Mouse (Mus musculus) layer of hippocampus, adult 2 months (tissue): ENCODE results near the gene Gm49510. TPM values are rescaled to one million over a fixed set of nuclear protein-coding genes. Genes with fewer than 3 reads are reported as not detected.
"Not testable (repeated sequence)": the region's sequence is repeated elsewhere in the genome, so short reads cannot be mapped to it uniquely, and the experiment has no call there.

Source experiments
- DNase-seq, 2 experiments: peaks; one replicate each; pipeline ENCODE4 v3.0.0; 2022; ENCODE audit warnings: low spot score in 2 of 2
- H3K27ac ChIP-seq: fragments of 200-600 bp; 2 replicates; pipeline ENCODE4 v1.8.1; 2022
- H3K4me3 ChIP-seq: fragments of 200-600 bp; 2 replicates; pipeline ENCODE4 v1.8.1; 2022; ENCODE audit warnings: mild to moderate bottlenecking
- CTCF ChIP-seq: fragments of 200-600 bp; conservative IDR thresholded peaks from 2 replicates; pipeline ENCODE4 v1.8.1; 2022; ENCODE audit warnings: antibody characterized with exemption, mild to moderate bottlenecking, moderate library complexity
- total RNA-seq, 2 experiments: library from RNA; stranded (reverse); gene quantifications; 2 replicates each; pipeline ENCODE4 v1.2.3; 2021

The Gm49510 gene
- total RNA-seq, 2 experiments from 2014 or later, result 0.27 TPM; not detected in 1

GRCm38 (mm10) chr15:78869775-78870174 lies 29.7 kb upstream of the Gm49510 start:
- peak; percentile 33 to 40 for DNase-seq
- H3K27ac ChIP-seq, result no peak overlapping the region
- TF ChIP-seq CTCF, result peak; percentile 89
- no peak overlapping the region for H3K4me3 ChIP-seq

GRCm38 (mm10) chr15:78872021-78872608 lies 27.4 kb upstream of the Gm49510 start:
- Histone ChIP-seq H3K4me3 (no peak overlapping the region), H3K27ac (no peak overlapping the region)
- TF ChIP-seq CTCF, result peak; percentile 37
- no peak for DNase-seq

GRCm38 (mm10) chr15:78873803-78874435 lies 25.5 kb upstream of the Gm49510 start:
- Histone ChIP-seq H3K4me3 (no peak overlapping the region), H3K27ac (no peak overlapping the region)
- TF ChIP-seq CTCF, result peak; percentile 30; the same call in 1 of the 2 replicates

GRCm38 (mm10) chr15:78874989-78875388 lies 24.5 kb upstream of the Gm49510 start:
- no peak for DNase-seq
- no peak overlapping the region for H3K27ac ChIP-seq

More at GRCm38 (mm10) chr15:78873803-78874435, 25.5 kb upstream of the Gm49510 start:
- no peak for DNase-seq

GRCm38 (mm10) chr15:78875537-78875936 lies 23.9 kb upstream of the Gm49510 start:
- 0 out of 2 replicates have a peak overlapping the region, but pooled peaks have one; percentile 97 for H3K27ac ChIP-seq
- H3K4me3 ChIP-seq, result no peak overlapping the region
- TF ChIP-seq CTCF, result no peak
- DNase-seq, result no peak

More at GRCm38 (mm10) chr15:78874989-78875388, 24.5 kb upstream of the Gm49510 start:
- TF ChIP-seq CTCF, result no peak
- H3K4me3 ChIP-seq, result no peak overlapping the region

DNA sequence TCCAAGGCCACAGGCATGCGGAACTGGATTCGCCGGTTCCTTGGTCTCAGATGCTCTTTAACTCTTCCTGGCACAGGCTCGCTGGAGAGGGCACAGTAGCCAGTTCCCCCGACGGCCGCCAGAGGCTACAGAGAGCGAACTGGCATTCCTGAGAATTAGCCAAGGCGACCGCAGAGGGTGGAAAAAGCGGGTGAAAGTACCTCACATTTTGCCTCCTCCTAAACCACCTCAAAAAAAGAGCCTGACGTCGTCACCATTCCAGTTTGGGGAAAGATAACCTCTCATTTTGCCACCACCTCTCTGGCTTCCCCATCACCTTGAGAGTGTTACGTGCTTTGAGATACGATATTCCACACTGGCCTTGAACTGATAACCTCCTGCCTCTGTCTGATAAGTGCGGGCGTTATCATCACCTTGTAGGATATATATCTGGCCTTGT lies 23.2 kb upstream of the Gm49510 start:
- TF ChIP-seq CTCF, result peak; percentile 90
- peak; percentile 69 to 78 for DNase-seq
- H3K27ac ChIP-seq, result peak overlapping the region; percentile 97
- peak overlapping the region; percentile 92 for H3K4me3 ChIP-seq

DNA sequence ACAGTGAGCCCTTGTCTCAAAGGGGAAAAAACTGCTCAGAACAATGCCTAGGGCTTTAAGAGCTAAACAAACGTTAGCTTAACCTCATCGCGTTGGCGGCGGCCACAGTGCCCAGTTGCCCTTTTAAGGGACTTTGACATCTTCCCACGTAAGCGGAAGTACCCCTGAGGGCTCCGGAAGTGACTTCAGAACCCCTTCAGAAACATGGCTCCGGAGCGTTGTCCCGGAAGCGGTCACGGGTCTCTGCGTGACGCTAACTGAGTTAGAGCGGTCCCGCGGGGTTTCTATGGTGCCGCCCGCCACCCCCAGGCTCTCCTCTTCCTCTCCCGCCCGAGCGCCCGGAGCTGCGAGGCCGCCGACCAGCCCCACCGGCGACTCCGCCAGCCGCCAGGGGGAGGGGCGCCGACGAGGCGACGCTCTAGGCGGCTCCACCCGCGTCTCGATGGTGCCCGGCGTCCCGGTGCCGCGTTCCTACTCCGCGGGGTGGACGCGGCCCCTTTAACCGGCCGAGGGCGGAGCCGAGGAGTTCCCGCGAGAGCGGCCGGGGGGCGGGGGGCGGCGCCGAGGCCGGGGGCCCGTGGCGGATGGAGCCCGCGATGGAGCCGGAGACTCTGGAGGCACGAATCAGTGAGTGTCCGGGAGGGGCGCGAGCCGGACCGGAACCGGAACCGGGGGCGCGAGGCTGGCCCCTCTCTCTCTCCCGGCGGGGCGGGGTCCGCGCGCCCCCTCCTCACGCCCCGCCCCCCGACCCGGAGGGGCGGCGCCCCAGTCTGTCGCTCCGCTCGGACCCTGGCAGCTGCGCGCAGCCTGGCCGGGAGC lies 22.3 kb upstream of the Gm49510 start, which contains the start of gene Gga1:
TSS of gene Gga1 (plus strand) at position 200 of the 819 bp plus-strand sequence.
- Histone ChIP-seq H3K4me3 (peak within 1 kb of the TSS; percentile 92), H3K27ac (peak within 1 kb of the TSS; percentile 97)
- TF ChIP-seq CTCF, result peak; percentile 54
- DNase-seq, result peak; percentile 95 to 96

GRCm38 (mm10) chr15:78877810-78878390 lies 21.6 kb upstream of the Gm49510 start:
- H3K27ac ChIP-seq, result peak overlapping the region; percentile 97
- DNase-seq, result no peak
- H3K4me3 ChIP-seq, result peak overlapping the region; percentile 92
- TF ChIP-seq CTCF, result no peak

- not testable (repeated sequence) for H3K4me3 ChIP-seq, H3K27ac ChIP-seq
Observed at GRCm38 (mm10) chr15:78878792-78879516, 20.5 kb upstream of the Gm49510 start.

DNA sequence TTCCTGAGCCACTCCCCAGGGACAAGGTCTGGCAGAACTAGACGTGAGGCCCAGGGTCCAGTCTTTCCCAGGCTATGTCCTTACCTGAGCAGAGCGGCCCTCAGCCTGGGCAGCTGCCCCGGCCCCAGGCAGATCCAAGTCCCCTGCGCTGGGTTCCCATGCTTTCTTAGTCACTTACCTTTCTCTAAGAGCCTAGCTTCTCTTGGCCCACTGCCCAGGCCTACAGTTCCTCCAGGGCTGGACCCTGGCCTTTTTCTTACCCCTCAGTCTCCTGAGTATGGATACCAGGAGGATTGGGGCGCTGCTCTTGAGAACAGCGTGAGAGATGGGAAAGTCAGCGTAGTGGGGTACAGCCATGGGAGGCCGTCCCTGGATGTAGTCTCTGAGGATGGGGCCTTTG lies 19.0 kb upstream of the Gm49510 start:
- no peak overlapping the region for H3K27ac ChIP-seq
- no peak for DNase-seq
- no peak overlapping the region for H3K4me3 ChIP-seq
- no peak for TF ChIP-seq CTCF

More at GRCm38 (mm10) chr15:78878792-78879516, 20.5 kb upstream of the Gm49510 start:
- not testable (repeated sequence) for DNase-seq

DNA sequence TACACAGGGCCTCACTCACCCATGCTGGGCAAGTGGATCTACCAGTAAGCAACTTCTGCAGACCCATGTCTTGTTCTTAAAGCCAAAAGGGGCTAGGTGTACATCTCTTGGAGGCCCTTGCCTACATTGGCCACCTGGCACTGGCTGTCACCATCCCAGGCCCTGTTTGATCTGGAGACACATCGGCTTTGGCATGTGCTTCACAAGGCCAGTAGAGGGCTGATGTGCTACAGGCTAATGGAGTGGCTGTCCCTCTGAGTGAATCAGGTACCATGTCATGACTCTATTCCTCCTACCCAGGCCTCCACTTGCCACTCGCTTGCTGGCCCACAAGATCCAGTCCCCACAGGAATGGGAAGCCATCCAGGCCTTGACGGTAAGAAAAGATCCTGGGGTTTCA lies 17.6 kb upstream of the Gm49510 start:
- no peak overlapping the region for H3K4me3 ChIP-seq
- TF ChIP-seq CTCF, result 0 out of 2 replicates have a peak, but pooled peaks have one; percentile 10
- no peak for DNase-seq
- no peak overlapping the region for H3K27ac ChIP-seq

- DNase-seq, result no peak
- Histone ChIP-seq H3K4me3 (no peak overlapping the region), H3K27ac (no peak overlapping the region)
- no peak for TF ChIP-seq CTCF
Observed at GRCm38 (mm10) chr15:78889401-78889853, 10.0 kb upstream of the Gm49510 start.
